ENCODE assay signal across 25 mouse cellular contexts in the genomic region with DNA sequence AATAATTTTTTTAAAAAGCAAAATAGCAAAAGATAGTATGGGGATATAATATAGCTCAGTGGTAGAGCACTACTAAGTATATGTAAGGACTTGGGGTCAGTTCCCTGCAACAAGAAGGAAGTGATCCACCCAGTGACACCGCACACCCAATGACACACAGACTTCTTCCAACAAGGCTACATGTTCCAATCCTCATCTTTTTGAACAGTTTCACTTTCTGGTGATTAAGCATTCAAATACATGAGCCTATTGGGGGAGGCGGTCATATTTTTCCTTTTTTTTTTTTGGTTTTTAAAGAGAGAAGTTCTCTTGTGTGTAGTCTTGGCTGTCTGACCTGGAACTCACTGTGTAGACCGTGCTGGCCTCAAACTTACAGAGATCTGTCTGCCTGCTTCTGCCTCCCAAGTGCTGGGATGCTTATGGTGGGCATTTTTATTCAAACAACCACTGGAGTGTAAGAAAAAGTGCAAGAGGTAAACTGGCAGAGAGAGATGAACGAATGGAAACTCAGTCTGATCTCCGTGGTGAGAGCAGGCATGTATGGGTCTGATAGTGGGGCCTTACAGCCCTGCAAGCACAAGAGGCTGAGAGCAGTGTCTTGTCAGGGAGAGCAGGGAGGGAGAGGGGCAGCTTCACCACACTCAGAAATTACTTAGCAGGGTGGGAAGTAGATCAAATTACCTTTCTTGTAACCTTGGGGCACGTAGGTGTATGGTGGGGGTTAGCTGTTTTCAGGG. TPM values are rescaled to one million over a fixed set of nuclear protein-coding genes. Genes with fewer than 3 reads are reported as not detected.
DNase-seq lines count a peak whose midpoint lies in the region; ATAC-seq and TF ChIP-seq lines count a peak whose summit lies in the region.
"Had no signal": no experiment of that assay in that cellular context is flagged by ENCODE, and none has a peak within 500 bp of the region (broad histone marks: within the 10 kb centered on the region; RNA-seq: fewer than 3 reads in every experiment).

No protein-coding gene starts in this region.

- no peak overlapping the region for H3K4me3 ChIP-seq in kidney, postnatal 0 days (replicated peaks; ENCODE audit: low read depth, low read length)
- H3K4me3 ChIP-seq in kidney, embryonic 15.5 days (replicated peaks) = no peak overlapping the region
- H3K4me3 ChIP-seq in MEL (ENCODE audit: control insufficient read depth in 1 of 2, insufficient read depth in 1 of 2, low read depth in 2 of 2, low read length in 2 of 2) = peak overlapping the region; percentile 23 to 73
- H3K4me3 ChIP-seq in liver, embryonic 12.5 days = no peak overlapping the region
- peak overlapping the region; percentile 65 for H3K4me3 ChIP-seq in megakaryocyte, embryonic 14.5 days (replicated peaks)
- no peak overlapping the region for H3K4me3 ChIP-seq in kidney, adult 2 months (ENCODE audit: insufficient read depth, low read depth, low read length)
- H3K4me3 ChIP-seq: embryonic facial prominence, embryonic 12.5 days; erythroblast, embryonic 14.5 days; heart, embryonic 13.5 days; hindbrain, embryonic 15.5 days; left cerebral cortex, adult 2 months; limb, embryonic 10.5 days; myocyte had no signal

- DNase-seq in kidney, postnatal 0 days (ENCODE audit: low spot score) = no peak
- peak; percentile 85 for DNase-seq in MEL (ENCODE audit: low read depth, low spot score)
- DNase-seq in layer of hippocampus, postnatal 10 days (ENCODE audit: low spot score in 2 of 2) = no peak
- no peak for DNase-seq in kidney, adult 2 months
- no peak for DNase-seq in cerebellum, adult 11 months
- DNase-seq: cerebellum, adult 9-10 months; gastrocnemius, postnatal 25 days; kidney, postnatal 25 days; lung, embryonic 14.5 days; lung, postnatal 4 days; midbrain, embryonic 14.5 days; thymus, postnatal 4 days had no signal

- TF ChIP-seq POLR2A in MEL (IDR thresholded peaks at IDR 0.05; ENCODE audit: control insufficient read depth in 1 of 2, insufficient read depth in 1 of 2, low read depth in 1 of 2, low read length in 2 of 2, poor library complexity in 1 of 2) = no peak; a peak in 1 of 4 replicates
- TF ChIP-seq POLR2A in kidney, adult 2 months (IDR thresholded peaks at IDR 0.05; ENCODE audit: low read depth, low read length) = no peak

- H3K9ac ChIP-seq in kidney, postnatal 0 days (ENCODE audit: low read depth, low read length) = peak overlapping the region; percentile 18; the same call in 1 of the 2 replicates
- H3K9ac ChIP-seq in kidney, embryonic 15.5 days = no peak overlapping the region
- peak overlapping the region; percentile 64 for H3K9ac ChIP-seq in MEL (ENCODE audit: control insufficient read depth, low read depth, low read length, poor library complexity, severe bottlenecking)
- peak overlapping the region; percentile 60 for H3K9ac ChIP-seq in liver, embryonic 12.5 days
- H3K9ac ChIP-seq: embryonic facial prominence, embryonic 12.5 days; heart, embryonic 13.5 days; hindbrain, embryonic 15.5 days; lung, embryonic 14.5 days had no signal

- H3K27ac ChIP-seq in kidney, postnatal 0 days = no peak overlapping the region
- H3K27ac ChIP-seq in kidney, embryonic 15.5 days = no peak overlapping the region
- peak overlapping the region; percentile 75 for H3K27ac ChIP-seq in MEL (ENCODE audit: control insufficient read depth, low read depth, low read length)
- peak overlapping the region; percentile 71 for H3K27ac ChIP-seq in liver, embryonic 12.5 days
- H3K27ac ChIP-seq in kidney, adult 2 months (ENCODE audit: insufficient read depth, low read depth, low read length) = no peak overlapping the region
- H3K27ac ChIP-seq: embryonic facial prominence, embryonic 12.5 days; heart, embryonic 13.5 days; hindbrain, embryonic 15.5 days; left cerebral cortex, adult 2 months; limb, embryonic 10.5 days had no signal

- 44% methylated on average over 6 of the region's 6 CpGs for WGBS in kidney, postnatal 0 days
- 40% methylated on average over 6 of the region's 6 CpGs for WGBS in kidney, embryonic 15.5 days
- WGBS in liver, embryonic 12.5 days (ENCODE audit: insufficient replicate concordance) = 36% methylated on average over 6 of the region's 6 CpGs
- 65% methylated on average over 6 of the region's 6 CpGs for WGBS in kidney, adult 2 months

- H3K36me3 ChIP-seq in kidney, postnatal 0 days (ENCODE audit: insufficient read depth, low read length) = no peaks in the 10 kb centered on the region
- H3K36me3 ChIP-seq in kidney, embryonic 15.5 days = no peaks in the 10 kb centered on the region
- peaks cover 0 to 39% of the 10 kb centered on the region in 2 experiments; a peak in 2 of 4 replicates for H3K36me3 ChIP-seq in MEL (ENCODE audit: control insufficient read depth in 1 of 2, insufficient read depth in 2 of 2, low read length in 2 of 2)
- H3K36me3 ChIP-seq in liver, embryonic 12.5 days = no peaks in the 10 kb centered on the region
- H3K36me3 ChIP-seq in megakaryocyte, embryonic 14.5 days (replicated peaks; ENCODE audit: low read length) = no peaks in the 10 kb centered on the region
- H3K36me3 ChIP-seq in kidney, adult 2 months (ENCODE audit: control insufficient read depth, insufficient read depth, low read length) = no peaks in the 10 kb centered on the region
- H3K36me3 ChIP-seq: embryonic facial prominence, embryonic 12.5 days; G1E; heart, embryonic 13.5 days; hindbrain, embryonic 15.5 days; limb, embryonic 10.5 days had no signal

- no peaks in the 10 kb centered on the region for H3K4me1 ChIP-seq in kidney, postnatal 0 days (replicated peaks; ENCODE audit: insufficient read depth, low read length)
- peaks cover 11% of the 10 kb centered on the region; the same call in 1 of the 2 replicates for H3K4me1 ChIP-seq in kidney, embryonic 15.5 days
- H3K4me1 ChIP-seq in MEL (ENCODE audit: control insufficient read depth in 1 of 2, insufficient read depth in 2 of 2, low read length in 2 of 2) = peaks cover 20 to 31% of the 10 kb centered on the region in 2 experiments
- peaks cover 44% of the 10 kb centered on the region for H3K4me1 ChIP-seq in liver, embryonic 12.5 days
- H3K4me1 ChIP-seq in megakaryocyte, embryonic 14.5 days = peaks cover 41% of the 10 kb centered on the region
- no peaks in the 10 kb centered on the region for H3K4me1 ChIP-seq in kidney, adult 2 months (ENCODE audit: control insufficient read depth, insufficient read depth, low read length)
- H3K4me1 ChIP-seq: hindbrain, embryonic 15.5 days had no signal

- no peak for TF ChIP-seq RAD21 in MEL (IDR thresholded peaks at IDR 0.05; ENCODE audit: low read depth, low read length)

- 0 out of 4 replicates have a peak, but pooled peaks of 1 of the 2 experiments have one; percentile 29 for TF ChIP-seq EP300 in MEL (IDR thresholded peaks at IDR 0.05; ENCODE audit: low read depth in 1 of 2, low read length in 2 of 2)

- no peak for ATAC-seq in kidney, postnatal 0 days (replicated peaks; ENCODE audit: low FRiP score, low read depth)
- ATAC-seq in kidney, embryonic 15.5 days (replicated peaks; ENCODE audit: low FRiP score) = no peak; the same call in 1 of the 2 replicates
- peak; percentile 84 for ATAC-seq in liver, embryonic 12.5 days
- ATAC-seq: forebrain, embryonic 16.5 days; intestine, postnatal 0 days had no signal

- no peaks in the 10 kb centered on the region for H3K79me2 ChIP-seq in MEL (ENCODE audit: control insufficient read depth, insufficient read depth, low read length, poor library complexity)

- no peak for TF ChIP-seq CTCF in kidney, postnatal 0 days (IDR thresholded peaks at IDR 0.05; ENCODE audit: low read depth)
- no peak for TF ChIP-seq CTCF in MEL (IDR thresholded peaks at IDR 0.05 in 2 of 3, conservative IDR thresholded peaks at IDR 0.05 in 1 of 3; ENCODE audit: control insufficient read depth in 1 of 3, insufficient read depth in 1 of 3, low read depth in 2 of 3, low read length in 3 of 3, poor library complexity in 1 of 3, severe bottlenecking in 1 of 3)
- no peak for TF ChIP-seq CTCF in kidney, adult 2 months (conservative IDR thresholded peaks at IDR 0.05; ENCODE audit: insufficient read depth, insufficient read length, low read depth, low read length)

- H3K4me2 ChIP-seq in kidney, postnatal 0 days (ENCODE audit: low read length) = no peak overlapping the region
- H3K4me2 ChIP-seq in kidney, embryonic 15.5 days = no peak overlapping the region
- H3K4me2 ChIP-seq in liver, embryonic 12.5 days = peak overlapping the region; percentile 38
- H3K4me2 ChIP-seq: embryonic facial prominence, embryonic 12.5 days; heart, embryonic 13.5 days; hindbrain, embryonic 15.5 days; lung, embryonic 14.5 days had no signal

- H3K9me3 ChIP-seq in kidney, postnatal 0 days (replicated peaks; ENCODE audit: low read length) = no peaks in the 10 kb centered on the region
- no peaks in the 10 kb centered on the region for H3K9me3 ChIP-seq in kidney, embryonic 15.5 days (replicated peaks)
- H3K9me3 ChIP-seq in MEL (replicated peaks; ENCODE audit: insufficient read depth, low read length) = no peaks in the 10 kb centered on the region
- no peaks in the 10 kb centered on the region for H3K9me3 ChIP-seq in liver, embryonic 12.5 days (replicated peaks)
- no peaks in the 10 kb centered on the region for H3K9me3 ChIP-seq in megakaryocyte, embryonic 14.5 days
- H3K9me3 ChIP-seq: embryonic facial prominence, embryonic 12.5 days; G1E; heart, embryonic 13.5 days; hindbrain, embryonic 15.5 days; limb, embryonic 10.5 days had no signal

- no peaks in the 10 kb centered on the region for H3K27me3 ChIP-seq in kidney, postnatal 0 days (ENCODE audit: insufficient read depth, low read length)
- no peaks in the 10 kb centered on the region for H3K27me3 ChIP-seq in kidney, embryonic 15.5 days
- no peaks in the 10 kb centered on the region for H3K27me3 ChIP-seq in MEL (ENCODE audit: control insufficient read depth in 1 of 2, insufficient read depth in 2 of 2, low read length in 2 of 2)
- no peaks in the 10 kb centered on the region for H3K27me3 ChIP-seq in liver, embryonic 12.5 days (replicated peaks)
- no peaks in the 10 kb centered on the region for H3K27me3 ChIP-seq in megakaryocyte, embryonic 14.5 days (replicated peaks)
- no peaks in the 10 kb centered on the region for H3K27me3 ChIP-seq in kidney, adult 2 months (replicated peaks; ENCODE audit: control insufficient read depth, insufficient read depth, low read length)
- H3K27me3 ChIP-seq: embryonic facial prominence, embryonic 12.5 days; heart, embryonic 13.5 days; hindbrain, embryonic 15.5 days had no signal

RNA-seq across cellular contexts. Expression of gene Tex14, which starts 28.2 kb away (rescaled TPM):
- polyA plus RNA-seq in kidney, postnatal 0 days (2015; fragmentation: Nextera tagmentation; extraction: Ambion mirVana) = 0.55 and 0.57 TPM in 2 replicates
- polyA plus RNA-seq in kidney, embryonic 15.5 days (2015; fragmentation: Nextera tagmentation; extraction: Ambion mirVana) = 0.60 and 0.65 TPM in 2 replicates
- 0.23 and 0.42 TPM in 2 replicates for total RNA-seq in MEL (2012; rRNA removed)
- under 1 TPM in 1 of 2 experiments, not detected in 1; 0.42 TPM for polyA plus RNA-seq in MEL (2012; ENCODE audit: insufficient read depth in 1 of 2, insufficient read length in 2 of 2, low read depth in 1 of 2, low replicate concordance in 2 of 2, missing spikeins in 1 of 2)
- not detected in 2 replicates for polyA plus RNA-seq in liver, embryonic 12.5 days (2016; fragmentation: Nextera tagmentation; extraction: Ambion mirVana)
- polyA plus RNA-seq in megakaryocyte, embryonic 14.5 days (2012; ENCODE audit: insufficient read depth, low replicate concordance) = not detected in 2 replicates
- under 1 TPM; 0.22 to 0.48 TPM for total RNA-seq in layer of hippocampus, postnatal 10 days (2021)
- 0.08 and 0.34 TPM in 2 replicates for polyA plus RNA-seq in kidney, adult 2 months (2012; rRNA removed)
- polyA plus RNA-seq: erythroblast, embryonic 14.5 days; G1E had no signal

RNA-seq across cellular contexts. Expression of gene Rad51c, which starts 28.3 kb away (rescaled TPM):
- 3.5 and 4.7 TPM in 2 replicates for polyA plus RNA-seq in kidney, postnatal 0 days (2015; fragmentation: Nextera tagmentation; extraction: Ambion mirVana)
- 8.3 and 9.1 TPM in 2 replicates for polyA plus RNA-seq in kidney, embryonic 15.5 days (2015; fragmentation: Nextera tagmentation; extraction: Ambion mirVana)
- 1.5 and 2.5 TPM in 2 replicates for total RNA-seq in MEL (2012; rRNA removed)
- polyA plus RNA-seq in MEL (2012; ENCODE audit: insufficient read depth in 1 of 2, insufficient read length in 2 of 2, low read depth in 1 of 2, low replicate concordance in 2 of 2, missing spikeins in 1 of 2) = 1 to 10 TPM in 1 of 2 experiments, not detected in 1; 1.9 TPM
- polyA plus RNA-seq in liver, embryonic 12.5 days (2016; fragmentation: Nextera tagmentation; extraction: Ambion mirVana) = 5.0 and 5.9 TPM in 2 replicates
- 0.22 TPM in 1 of 2 replicates, not detected in the other for polyA plus RNA-seq in megakaryocyte, embryonic 14.5 days (2012; ENCODE audit: insufficient read depth, low replicate concordance)
- 1 to 10 TPM; 4.1 to 4.7 TPM for total RNA-seq in layer of hippocampus, postnatal 10 days (2021)
- polyA plus RNA-seq in kidney, adult 2 months (2012; rRNA removed) = 0.46 and 0.77 TPM in 2 replicates

Comparison
In these comparisons a context has a peak if more than half of its experiments do, and no peak if none do; other contexts are left out.
1. H3K27ac ChIP-seq: peak in MEL (single experiment) and liver, embryonic 12.5 days (single experiment); none in kidney, postnatal 0 days (single experiment), kidney, embryonic 15.5 days (single experiment) and kidney, adult 2 months (single experiment).
2. H3K4me3 ChIP-seq: peak in MEL (2 of 2) and megakaryocyte, embryonic 14.5 days (single experiment); none in kidney, postnatal 0 days (single experiment), kidney, embryonic 15.5 days (single experiment), liver, embryonic 12.5 days (single experiment) and kidney, adult 2 months (single experiment).